Mouse (Mus musculus): Measurements from ENCODE around the gene Sprr2b. TPM values are rescaled to one million over a fixed set of nuclear protein-coding genes. Genes with fewer than 3 reads are reported as not detected.

Sprr2b gene
- total and polyA plus RNA-seq, 3 experiments = not detected

GRCm38 (mm10) chr3:92307406-92307805 is 9.0 kb upstream of the Sprr2b start:
- DNase-seq (ENCODE audit: low spot score) (no peak), ATAC-seq (ENCODE audit: extremely low read depth, insufficient number of reproducible peaks, low FRiP score, poor library complexity, severe bottlenecking) (no peak)
- Histone ChIP-seq H3K4me3 (ENCODE audit: low read depth, low read length) (no peak overlapping the region), H3K9me3 (replicated peaks) (no peaks in the 10 kb centered on the region), H3K27me3 (ENCODE audit: insufficient read depth, low read length) (no peaks in the 10 kb centered on the region), H3K36me3 (replicated peaks) (no peaks in the 10 kb centered on the region), H3K4me1 (ENCODE audit: insufficient read depth, low read depth, low read length) (no peaks in the 10 kb centered on the region)
- TF ChIP-seq GATA2 (IDR thresholded peaks at IDR 0.05; ENCODE audit: borderline replicate concordance, low read depth, low read length) = no peak
- TF ChIP-seq CTCF (IDR thresholded peaks at IDR 0.05; ENCODE audit: low read depth, low read length) = no peak
- no peak for TF ChIP-seq TAL1 (conservative IDR thresholded peaks at IDR 0.05; ENCODE audit: low read depth, low read length)
- TF ChIP-seq GATA1 (IDR thresholded peaks at IDR 0.05; ENCODE audit: borderline replicate concordance, low read length) = no peak

- DNase-seq (ENCODE audit: low spot score) (no peak), ATAC-seq (ENCODE audit: extremely low read depth, insufficient number of reproducible peaks, low FRiP score, poor library complexity, severe bottlenecking) (no peak)
- TF ChIP-seq TAL1 (conservative IDR thresholded peaks at IDR 0.05; ENCODE audit: low read depth, low read length) = no peak
- TF ChIP-seq CTCF (IDR thresholded peaks at IDR 0.05; ENCODE audit: low read depth, low read length) = no peak
- Histone ChIP-seq H3K4me1 (ENCODE audit: insufficient read depth, low read depth, low read length) (no peaks in the 10 kb centered on the region), H3K36me3 (replicated peaks) (no peaks in the 10 kb centered on the region), H3K4me3 (ENCODE audit: low read depth, low read length) (no peak overlapping the region), H3K27me3 (ENCODE audit: insufficient read depth, low read length) (no peaks in the 10 kb centered on the region), H3K9me3 (replicated peaks) (0 out of 2 replicates have a peak, but pooled peaks cover 2% of the 10 kb centered on the region)
These were observed 964 bp downstream of the Sprr2b start for GRCm38 (mm10) chr3:92317384-92317783.

GRCm38 (mm10) chr3:92336278-92336677 is 19.9 kb downstream of the Sprr2b start:
- Histone ChIP-seq H3K9me3 (replicated peaks) (no peaks in the 10 kb centered on the region), H3K4me3 (ENCODE audit: low read depth, low read length) (no peak overlapping the region), H3K4me1 (ENCODE audit: insufficient read depth, low read depth, low read length) (no peaks in the 10 kb centered on the region), H3K27me3 (ENCODE audit: insufficient read depth, low read length) (no peaks in the 10 kb centered on the region), H3K36me3 (replicated peaks) (no peaks in the 10 kb centered on the region)
- TF ChIP-seq CTCF (IDR thresholded peaks at IDR 0.05; ENCODE audit: low read depth, low read length) = no peak
- no peak for TF ChIP-seq GATA1 (IDR thresholded peaks at IDR 0.05; ENCODE audit: borderline replicate concordance, low read length)
- no peak for TF ChIP-seq TAL1 (conservative IDR thresholded peaks at IDR 0.05; ENCODE audit: low read depth, low read length)
- no peak for TF ChIP-seq POLR2AphosphoS5 (IDR thresholded peaks at IDR 0.05; ENCODE audit: insufficient replicate concordance, low read depth, low read length)
- TF ChIP-seq GATA2 (IDR thresholded peaks at IDR 0.05; ENCODE audit: borderline replicate concordance, low read depth, low read length) = no peak
- no peak for DNase-seq (ENCODE audit: low spot score)
- ATAC-seq (ENCODE audit: extremely low read depth, insufficient number of reproducible peaks, low FRiP score, poor library complexity, severe bottlenecking) = no peak

- Histone ChIP-seq H3K4me3 (ENCODE audit: low read depth, low read length) (no peak within 1 kb of the TSS), H3K36me3 (replicated peaks) (no peaks in the 10 kb centered on the region), H3K9me3 (replicated peaks) (no peaks in the 10 kb centered on the region), H3K27me3 (ENCODE audit: insufficient read depth, low read length) (no peaks in the 10 kb centered on the region), H3K4me1 (ENCODE audit: insufficient read depth, low read depth, low read length) (no peaks in the 10 kb centered on the region)
- DNase-seq (ENCODE audit: low spot score) = no peak
- no peak for ATAC-seq (ENCODE audit: extremely low read depth, insufficient number of reproducible peaks, low FRiP score, poor library complexity, severe bottlenecking)
- TF ChIP-seq TAL1 (conservative IDR thresholded peaks at IDR 0.05; ENCODE audit: low read depth, low read length) = no peak
- TF ChIP-seq GATA2 (IDR thresholded peaks at IDR 0.05; ENCODE audit: borderline replicate concordance, low read depth, low read length) = no peak
- no peak for TF ChIP-seq POLR2AphosphoS5 (IDR thresholded peaks at IDR 0.05; ENCODE audit: insufficient replicate concordance, low read depth, low read length)
- no peak for TF ChIP-seq CTCF (IDR thresholded peaks at IDR 0.05; ENCODE audit: low read depth, low read length)
- TF ChIP-seq GATA1 (IDR thresholded peaks at IDR 0.05; ENCODE audit: borderline replicate concordance, low read length) = no peak
These were observed 22.4 kb downstream of the Sprr2b start, which contains the start of gene Sprr2d for GRCm38 (mm10) chr3:92338840-92339239. Sprr2d (plus strand) TSS chr3:92339140.

- H3K9me3 ChIP-seq (replicated peaks) = no peaks in the 10 kb centered on the region
- H3K4me1 ChIP-seq (ENCODE audit: insufficient read depth, low read depth, low read length) = no peaks in the 10 kb centered on the region
- TF ChIP-seq TAL1 (conservative IDR thresholded peaks at IDR 0.05; ENCODE audit: low read depth, low read length) (no peak), CTCF (IDR thresholded peaks at IDR 0.05; ENCODE audit: low read depth, low read length) (no peak)
- no peaks in the 10 kb centered on the region for H3K27me3 ChIP-seq (ENCODE audit: insufficient read depth, low read length)
- H3K36me3 ChIP-seq (replicated peaks) = no peaks in the 10 kb centered on the region
- DNase-seq (ENCODE audit: low spot score) (no peak), ATAC-seq (ENCODE audit: extremely low read depth, insufficient number of reproducible peaks, low FRiP score, poor library complexity, severe bottlenecking) (no peak)
- no peak within 1 kb of the TSS for H3K4me3 ChIP-seq (ENCODE audit: low read depth, low read length)
These were observed 35.4 kb downstream of the Sprr2b start, which contains the start of gene Sprr2e for GRCm38 (mm10) chr3:92351843-92352242. Sprr2e (plus strand) TSS chr3:92352143.

GRCm38 (mm10) chr3:92361619-92362018 is 45.2 kb downstream of the Sprr2b start:
- DNase-seq (ENCODE audit: low spot score) = no peak
- TF ChIP-seq CTCF (IDR thresholded peaks at IDR 0.05; ENCODE audit: low read depth, low read length) = no peak
- no peak for TF ChIP-seq GATA1 (IDR thresholded peaks at IDR 0.05; ENCODE audit: borderline replicate concordance, low read length)
- TF ChIP-seq TAL1 (conservative IDR thresholded peaks at IDR 0.05; ENCODE audit: low read depth, low read length) = no peak
- no peak for TF ChIP-seq GATA2 (IDR thresholded peaks at IDR 0.05; ENCODE audit: borderline replicate concordance, low read depth, low read length)
- TF ChIP-seq POLR2AphosphoS5 (IDR thresholded peaks at IDR 0.05; ENCODE audit: insufficient replicate concordance, low read depth, low read length) = no peak
- H3K4me3 ChIP-seq (ENCODE audit: low read depth, low read length) = no peak overlapping the region
- no peaks in the 10 kb centered on the region for H3K27me3 ChIP-seq (ENCODE audit: insufficient read depth, low read length)
- ATAC-seq (ENCODE audit: extremely low read depth, insufficient number of reproducible peaks, low FRiP score, poor library complexity, severe bottlenecking) = no peak
- H3K9me3 ChIP-seq (replicated peaks) = no peaks in the 10 kb centered on the region
- no peaks in the 10 kb centered on the region for H3K4me1 ChIP-seq (ENCODE audit: insufficient read depth, low read depth, low read length)
- no peaks in the 10 kb centered on the region for H3K36me3 ChIP-seq (replicated peaks)

GRCm38 (mm10) chr3:92364887-92365286 is 48.5 kb downstream of the Sprr2b start, which contains the start of gene Sprr2f:
Sprr2f (plus strand) TSS chr3:92365187.
- peaks cover 3% of the 10 kb centered on the region; the same call in 1 of the 2 replicates for H3K9me3 ChIP-seq (replicated peaks)
- no peak within 1 kb of the TSS for H3K4me3 ChIP-seq (ENCODE audit: low read depth, low read length)
- no peaks in the 10 kb centered on the region for H3K27me3 ChIP-seq (ENCODE audit: insufficient read depth, low read length)
- H3K4me1 ChIP-seq (ENCODE audit: insufficient read depth, low read depth, low read length) = no peaks in the 10 kb centered on the region
- no peaks in the 10 kb centered on the region for H3K36me3 ChIP-seq (replicated peaks)
- TF ChIP-seq GATA2 (IDR thresholded peaks at IDR 0.05; ENCODE audit: borderline replicate concordance, low read depth, low read length) (no peak), CTCF (IDR thresholded peaks at IDR 0.05; ENCODE audit: low read depth, low read length) (no peak), TAL1 (conservative IDR thresholded peaks at IDR 0.05; ENCODE audit: low read depth, low read length) (no peak), GATA1 (IDR thresholded peaks at IDR 0.05; ENCODE audit: borderline replicate concordance, low read length) (no peak), POLR2AphosphoS5 (IDR thresholded peaks at IDR 0.05; ENCODE audit: insufficient replicate concordance, low read depth, low read length) (no peak)
- no peak for DNase-seq (ENCODE audit: low spot score)
- no peak for ATAC-seq (ENCODE audit: extremely low read depth, insufficient number of reproducible peaks, low FRiP score, poor library complexity, severe bottlenecking)

Other genes with a start within 250 kb of the Sprr2b start
- gene Lor, start 233.5 kb upstream of the Sprr2b start, total RNA-seq (2014; fragmentation: Nextera tagmentation) = not detected in 2 replicates
- not detected in 2 replicates for gene Lor, start 233.5 kb upstream of the Sprr2b start, total RNA-seq (2017)
- gene Lor, start 233.5 kb upstream of the Sprr2b start, polyA plus RNA-seq (2012) = not detected in 2 replicates
- not detected in 2 replicates for gene Prr9, start 192.7 kb upstream of the Sprr2b start, total RNA-seq (2014; fragmentation: Nextera tagmentation)
- gene Prr9, start 192.7 kb upstream of the Sprr2b start, total RNA-seq (2017) = 0.22 TPM in 1 of 2 replicates, not detected in the other
- not detected in 2 replicates for gene Prr9, start 192.7 kb upstream of the Sprr2b start, polyA plus RNA-seq (2012)
- not detected in 2 replicates for gene Lelp1, start 173.9 kb upstream of the Sprr2b start, total RNA-seq (2014; fragmentation: Nextera tagmentation)
- gene Lelp1, start 173.9 kb upstream of the Sprr2b start, total RNA-seq (2017) = not detected in 2 replicates
- not detected in 2 replicates for gene Lelp1, start 173.9 kb upstream of the Sprr2b start, polyA plus RNA-seq (2012)
- gene Sprr2a1, start 100.8 kb upstream of the Sprr2b start, total RNA-seq (2014; fragmentation: Nextera tagmentation) = not detected in 2 replicates
- not detected in 2 replicates for gene Sprr2a1, start 100.8 kb upstream of the Sprr2b start, total RNA-seq (2017)
- not detected in 2 replicates for gene Sprr2a1, start 100.8 kb upstream of the Sprr2b start, polyA plus RNA-seq (2012)
- not detected in 2 replicates for gene Sprr2a2, start 100.7 kb upstream of the Sprr2b start, total RNA-seq (2014; fragmentation: Nextera tagmentation)
- 0.12 and 0.60 TPM in 2 replicates for gene Sprr2a2, start 100.7 kb upstream of the Sprr2b start, total RNA-seq (2017)
- not detected in 2 replicates for gene Sprr2a2, start 100.7 kb upstream of the Sprr2b start, polyA plus RNA-seq (2012)
- gene Sprr2a3, start 31.2 kb upstream of the Sprr2b start, total RNA-seq (2014; fragmentation: Nextera tagmentation) = not detected in 2 replicates
- 0.11 and 0.23 TPM in 2 replicates for gene Sprr2a3, start 31.2 kb upstream of the Sprr2b start, total RNA-seq (2017)
- not detected in 2 replicates for gene Sprr2a3, start 31.2 kb upstream of the Sprr2b start, polyA plus RNA-seq (2012)
- gene Sprr2d, start 22.5 kb downstream of the Sprr2b start, total RNA-seq (2014; fragmentation: Nextera tagmentation) = not detected in 2 replicates
- gene Sprr2d, start 22.5 kb downstream of the Sprr2b start, total RNA-seq (2017) = not detected in 2 replicates
- gene Sprr2d, start 22.5 kb downstream of the Sprr2b start, polyA plus RNA-seq (2012) = not detected in 2 replicates
- not detected in 2 replicates for gene Sprr2e, start 35.5 kb downstream of the Sprr2b start, total RNA-seq (2014; fragmentation: Nextera tagmentation)
- not detected in 2 replicates for gene Sprr2e, start 35.5 kb downstream of the Sprr2b start, total RNA-seq (2017)
- not detected in 2 replicates for gene Sprr2e, start 35.5 kb downstream of the Sprr2b start, polyA plus RNA-seq (2012)
- gene Sprr2f, start 48.6 kb downstream of the Sprr2b start, total RNA-seq (2014; fragmentation: Nextera tagmentation) = not detected in 2 replicates
- not detected in 2 replicates for gene Sprr2f, start 48.6 kb downstream of the Sprr2b start, total RNA-seq (2017)
- not detected in 2 replicates for gene Sprr2f, start 48.6 kb downstream of the Sprr2b start, polyA plus RNA-seq (2012)
- not detected in 2 replicates for gene Sprr2h, start 69.1 kb downstream of the Sprr2b start, total RNA-seq (2014; fragmentation: Nextera tagmentation)
- gene Sprr2h, start 69.1 kb downstream of the Sprr2b start, total RNA-seq (2017) = not detected in 2 replicates
- not detected in 2 replicates for gene Sprr2h, start 69.1 kb downstream of the Sprr2b start, polyA plus RNA-seq (2012)
- not detected in 2 replicates for gene Sprr2i, start 91.4 kb downstream of the Sprr2b start, total RNA-seq (2014; fragmentation: Nextera tagmentation)
- not detected in 2 replicates for gene Sprr2i, start 91.4 kb downstream of the Sprr2b start, total RNA-seq (2017)
- gene Sprr2i, start 91.4 kb downstream of the Sprr2b start, polyA plus RNA-seq (2012) = not detected in 2 replicates
- gene Sprr2j-ps, start 101.5 kb downstream of the Sprr2b start, total RNA-seq (2014; fragmentation: Nextera tagmentation) = not detected in 2 replicates
- gene Sprr2j-ps, start 101.5 kb downstream of the Sprr2b start, total RNA-seq (2017) = not detected in 2 replicates
- gene Sprr2j-ps, start 101.5 kb downstream of the Sprr2b start, polyA plus RNA-seq (2012) = not detected in 2 replicates
- 3.7 and 4.9 TPM in 2 replicates for gene Gm9774, start 112.8 kb downstream of the Sprr2b start, total RNA-seq (2014; fragmentation: Nextera tagmentation)
- gene Gm9774, start 112.8 kb downstream of the Sprr2b start, total RNA-seq (2017) = 1.5 and 1.9 TPM in 2 replicates
- 13.1 and 22.5 TPM in 2 replicates for gene Gm9774, start 112.8 kb downstream of the Sprr2b start, polyA plus RNA-seq (2012)
- not detected in 2 replicates for gene Sprr2k, start 116.0 kb downstream of the Sprr2b start, total RNA-seq (2014; fragmentation: Nextera tagmentation)
- gene Sprr2k, start 116.0 kb downstream of the Sprr2b start, total RNA-seq (2017) = 0.33 and 0.46 TPM in 2 replicates
- gene Sprr2k, start 116.0 kb downstream of the Sprr2b start, polyA plus RNA-seq (2012) = not detected in 2 replicates
- not detected in 2 replicates for gene Sprr1b, start 122.2 kb downstream of the Sprr2b start, total RNA-seq (2014; fragmentation: Nextera tagmentation)
- gene Sprr1b, start 122.2 kb downstream of the Sprr2b start, total RNA-seq (2017) = not detected in 2 replicates
- gene Sprr1b, start 122.2 kb downstream of the Sprr2b start, polyA plus RNA-seq (2012) = not detected in 2 replicates
- gene Sprr3, start 142.1 kb downstream of the Sprr2b start, total RNA-seq (2014; fragmentation: Nextera tagmentation) = not detected in 2 replicates
- 0.11 TPM in 1 of 2 replicates, not detected in the other for gene Sprr3, start 142.1 kb downstream of the Sprr2b start, total RNA-seq (2017)
- not detected in 2 replicates for gene Sprr3, start 142.1 kb downstream of the Sprr2b start, polyA plus RNA-seq (2012)
- not detected in 2 replicates for gene Sprr1a, start 169.3 kb downstream of the Sprr2b start, total RNA-seq (2014; fragmentation: Nextera tagmentation)
- gene Sprr1a, start 169.3 kb downstream of the Sprr2b start, total RNA-seq (2017) = 0.23 TPM in 1 of 2 replicates, not detected in the other
- gene Sprr1a, start 169.3 kb downstream of the Sprr2b start, polyA plus RNA-seq (2012) = not detected in 2 replicates
- not detected in 2 replicates for gene Sprr4, start 183.9 kb downstream of the Sprr2b start, total RNA-seq (2014; fragmentation: Nextera tagmentation)
- not detected in 2 replicates for gene Sprr4, start 183.9 kb downstream of the Sprr2b start, total RNA-seq (2017)
- not detected in 2 replicates for gene Sprr4, start 183.9 kb downstream of the Sprr2b start, polyA plus RNA-seq (2012)
- gene 2310046K23Rik, start 217.9 kb downstream of the Sprr2b start, total RNA-seq (2014; fragmentation: Nextera tagmentation) = not detected in 2 replicates
- gene 2310046K23Rik, start 217.9 kb downstream of the Sprr2b start, total RNA-seq (2017) = not detected in 2 replicates
- not detected in 2 replicates for gene 2310046K23Rik, start 217.9 kb downstream of the Sprr2b start, polyA plus RNA-seq (2012)

Data from G1E (cell line).